Mouse (Mus musculus) megakaryocyte, adult 5-6 weeks (primary cell): ENCODE measurements around the gene Gpr157. TPM values are rescaled to one million over a fixed set of nuclear protein-coding genes. Genes with fewer than 3 reads are reported as not detected.
A peak's percentile ranks its signal among the peaks of the same experiment; 100 is the strongest.

ENCODE experiments used
- ATAC-seq: 2 replicates; pipeline ENCODE4 v1.8.0; 2016; ENCODE audit warnings: mild to moderate bottlenecking, inconsistent platforms; ENCODE audit not compliant: poor library complexity, severe bottlenecking
- total RNA-seq, 2 experiments: library from RNA; stranded (forward) in 1 of 2; stranded (reverse) in 1 of 2; fragments of 153-499, 151-499 nt in 1 of 2; fragments of 221-1000, 200-1000 nt in 1 of 2; gene quantifications; 2 replicates each; pipeline versions ENCODE4 v1.2.3 to v1.2.4; 2015 to 2017

Gene Gpr157
- total RNA-seq, 2 experiments from 2014 or later = 1.6 to 1.9 TPM

DNA sequence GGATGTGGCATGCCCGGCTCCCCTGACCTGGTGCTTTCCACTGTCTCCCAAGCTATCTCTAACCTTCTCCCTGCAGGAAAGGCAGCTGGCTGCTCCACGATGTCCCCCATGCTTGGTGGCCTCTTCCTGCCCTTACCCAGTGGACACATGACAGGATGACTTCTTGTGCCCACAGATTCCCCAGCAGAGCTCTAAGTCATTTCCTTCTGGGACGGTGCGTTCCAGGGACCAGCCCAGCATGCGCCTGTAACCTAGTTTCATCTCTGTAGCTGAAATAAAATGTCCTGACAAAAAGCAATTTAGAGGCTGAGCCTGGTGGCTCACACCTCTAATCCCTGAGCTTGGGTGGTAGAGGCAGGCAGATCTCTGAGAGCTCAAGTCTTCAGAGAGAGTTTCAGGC lies 19.5 kb downstream of the Gpr157 start:
- no peak for ATAC-seq

DNA sequence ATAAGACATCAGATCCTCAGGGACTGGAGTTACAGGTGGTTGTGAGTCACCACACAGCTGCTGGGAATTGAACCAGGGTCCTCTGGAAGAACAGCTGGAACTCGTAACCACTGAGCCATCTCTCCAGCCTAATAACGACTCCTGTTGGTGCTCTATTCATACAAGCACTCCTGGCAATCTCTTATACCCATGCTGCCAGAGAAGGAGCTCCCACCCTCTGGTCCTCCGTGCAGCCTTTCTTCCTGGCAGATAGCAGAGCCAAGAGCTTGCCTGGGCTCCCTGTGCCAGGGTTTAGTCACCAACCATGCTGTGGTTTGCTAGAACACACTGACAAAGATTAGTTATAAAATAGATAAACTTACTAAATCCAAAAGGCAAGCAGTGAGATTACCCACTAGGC lies 22.5 kb downstream of the Gpr157 start:
- ATAC-seq = no peak

GRCm38 (mm10) chr4:150110373-150110772 lies 23.2 kb downstream of the Gpr157 start:
- no peak for ATAC-seq

- ATAC-seq = peak; percentile 78
Observed at GRCm38 (mm10) chr4:150112867-150113266, 25.7 kb downstream of the Gpr157 start.

- ATAC-seq = no peak
Observed at GRCm38 (mm10) chr4:150114505-150115061, 27.4 kb downstream of the Gpr157 start.

DNA sequence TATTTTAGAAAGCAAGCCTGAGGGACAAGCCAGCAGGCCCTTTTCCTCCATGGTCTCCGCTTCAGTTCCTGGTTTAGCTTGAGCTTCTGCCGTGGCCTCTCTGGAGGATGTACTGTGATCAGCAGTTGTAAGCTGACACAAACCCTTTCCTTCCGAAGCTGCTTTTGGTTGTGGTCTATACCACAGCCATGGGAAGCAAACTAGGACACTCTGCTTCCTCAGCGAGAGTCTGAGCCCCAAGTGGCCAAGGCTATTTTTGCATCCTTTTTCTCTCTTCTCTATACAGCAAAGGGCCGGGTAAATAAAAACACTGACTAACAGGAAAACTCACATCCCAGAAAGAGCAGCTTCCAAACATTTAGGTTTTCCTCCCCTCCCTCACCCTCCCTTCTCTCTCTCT lies 30.1 kb downstream of the Gpr157 start:
- peak; percentile 53 for ATAC-seq

DNA sequence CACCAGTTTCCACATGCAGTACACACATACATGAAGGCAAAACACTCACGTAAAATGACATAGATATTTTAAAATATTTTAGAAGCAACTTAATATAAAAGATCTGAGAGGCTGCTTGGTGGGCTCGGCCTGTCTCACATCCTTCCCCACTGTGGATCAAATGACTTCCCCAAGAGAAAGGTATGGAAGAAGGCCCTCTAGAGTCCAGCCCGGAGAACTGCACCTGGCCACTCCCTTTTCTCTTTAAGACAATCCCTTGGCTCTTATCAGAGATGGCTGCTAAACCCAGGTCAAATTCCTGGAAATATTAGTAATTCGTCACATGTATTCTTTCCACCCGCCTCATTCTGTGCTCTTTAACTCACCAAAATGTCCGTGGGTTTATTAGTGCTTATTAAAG lies 31.0 kb downstream of the Gpr157 start:
- ATAC-seq = no peak

DNA sequence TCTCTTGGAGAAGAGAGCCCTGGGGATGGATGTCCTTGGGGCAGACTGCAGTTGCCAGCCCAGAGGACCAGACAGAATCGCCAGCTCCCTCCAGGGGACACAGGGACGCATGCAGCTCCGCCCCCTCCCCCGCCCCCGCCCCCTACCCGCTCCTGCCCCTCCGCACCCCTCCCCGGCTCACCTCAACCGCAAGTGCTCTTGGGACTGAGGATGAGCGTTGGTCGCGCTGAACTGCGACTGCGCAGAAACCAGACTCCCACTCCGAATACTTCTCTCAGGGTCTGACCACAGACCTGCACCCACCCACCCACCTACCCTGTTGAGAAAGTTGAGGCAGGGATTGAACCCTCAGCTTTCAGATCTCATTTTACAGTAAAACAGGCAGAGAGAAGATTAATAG lies 31.9 kb downstream of the Gpr157 start, which contains the start of gene Slc2a5:
Gene Slc2a5, plus strand, starts transcription at position 229 of the 400 bp plus-strand sequence.
- ATAC-seq = no peak

GRCm38 (mm10) chr4:150119640-150120039 lies 32.5 kb downstream of the Gpr157 start:
- ATAC-seq = no peak

DNA sequence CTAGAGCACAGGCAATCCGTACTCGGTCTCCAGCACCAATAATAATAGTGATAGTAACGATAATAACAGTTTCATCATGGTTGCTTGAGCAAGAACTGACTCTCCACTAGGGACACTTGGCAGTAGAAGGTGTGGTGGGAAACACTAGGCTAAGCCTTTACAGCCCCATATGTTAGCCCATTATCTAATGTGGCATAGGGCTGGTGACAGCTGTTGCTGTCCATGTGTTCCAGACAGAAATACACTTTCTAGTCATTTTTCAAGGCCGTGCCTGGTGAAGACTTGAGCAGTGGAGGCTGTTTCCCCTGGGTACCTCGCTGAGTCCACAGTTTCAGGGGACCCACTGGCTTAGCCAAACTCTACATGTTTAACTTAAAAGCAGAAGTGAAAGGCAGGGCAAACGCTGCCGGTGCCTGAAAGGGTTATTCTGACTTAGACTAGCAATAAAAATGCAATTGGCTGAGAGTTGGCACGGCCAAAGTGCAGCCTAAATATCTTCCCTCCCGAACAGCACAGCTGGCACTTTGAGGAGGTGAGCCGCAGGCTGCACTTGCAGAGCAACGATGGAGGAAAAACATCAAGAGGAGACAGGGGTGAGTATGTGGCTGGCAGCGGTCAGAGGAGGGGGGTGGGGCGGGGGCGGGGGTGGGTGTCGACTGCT lies 33.1 kb downstream of the Gpr157 start:
- peak; percentile 72 for ATAC-seq

GRCm38 (mm10) chr4:150121430-150121829 lies 34.3 kb downstream of the Gpr157 start:
- no peak for ATAC-seq

DNA sequence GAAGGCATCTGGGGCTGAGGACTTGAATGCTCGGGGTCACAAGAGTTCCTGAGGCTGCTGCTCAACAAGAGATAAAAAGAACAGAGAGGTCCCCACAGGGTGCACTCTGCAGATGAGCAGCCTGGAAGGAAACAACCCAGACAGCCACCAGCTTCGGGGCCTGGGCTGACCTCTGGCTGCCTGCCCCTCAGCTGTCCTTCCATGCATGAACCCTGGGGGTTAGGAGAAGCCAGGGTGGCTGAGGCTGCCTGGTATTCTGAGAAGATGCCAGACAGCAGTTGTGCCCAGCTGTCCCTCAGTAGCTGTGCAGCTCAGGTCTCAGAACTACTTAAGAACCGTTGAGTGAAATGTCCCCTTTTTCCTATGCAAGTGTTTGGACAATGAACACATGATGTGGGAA lies 35.3 kb downstream of the Gpr157 start:
- ATAC-seq = no peak

- ATAC-seq = no peak
Observed at GRCm38 (mm10) chr4:150126373-150126772, 39.2 kb downstream of the Gpr157 start.

DNA sequence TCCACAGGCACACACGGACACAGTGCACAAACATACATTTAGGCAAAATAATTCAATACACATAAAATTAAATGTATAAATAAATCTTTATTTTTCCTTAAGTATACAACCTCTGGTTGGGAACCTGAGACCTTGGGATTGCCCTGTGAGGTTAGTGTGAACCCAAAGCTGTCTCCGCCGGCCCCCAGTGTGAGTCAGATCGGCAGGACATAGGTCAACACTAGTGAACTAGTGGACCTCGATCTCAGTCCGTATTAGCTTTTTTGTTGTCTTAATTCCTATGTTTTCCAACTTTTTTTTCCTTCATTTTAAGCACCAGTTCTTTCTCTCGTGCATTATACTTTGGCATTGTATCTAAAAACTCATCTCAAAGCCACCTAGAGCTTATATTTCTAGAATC lies 40.7 kb downstream of the Gpr157 start:
- no peak for ATAC-seq

DNA sequence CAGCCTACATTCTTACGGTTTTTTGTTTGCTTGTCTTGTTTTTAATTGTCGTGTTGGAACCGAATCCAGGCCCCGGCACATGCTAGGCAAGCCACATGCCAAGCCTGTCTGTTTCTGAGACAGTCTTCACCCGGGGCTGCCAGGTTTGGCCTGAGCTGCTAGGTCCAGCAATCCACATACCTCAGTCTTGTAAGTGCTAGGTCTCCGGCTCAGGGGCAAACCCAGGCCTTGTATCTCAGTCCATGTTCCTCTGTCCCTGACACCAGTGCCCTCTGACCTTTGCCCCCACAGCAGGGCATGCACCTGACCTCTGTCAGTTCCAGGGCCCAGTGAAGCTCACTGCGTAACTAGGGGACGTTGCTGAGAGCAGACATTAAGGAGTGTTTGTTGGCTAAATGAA lies 41.4 kb downstream of the Gpr157 start:
- no peak for ATAC-seq

DNA sequence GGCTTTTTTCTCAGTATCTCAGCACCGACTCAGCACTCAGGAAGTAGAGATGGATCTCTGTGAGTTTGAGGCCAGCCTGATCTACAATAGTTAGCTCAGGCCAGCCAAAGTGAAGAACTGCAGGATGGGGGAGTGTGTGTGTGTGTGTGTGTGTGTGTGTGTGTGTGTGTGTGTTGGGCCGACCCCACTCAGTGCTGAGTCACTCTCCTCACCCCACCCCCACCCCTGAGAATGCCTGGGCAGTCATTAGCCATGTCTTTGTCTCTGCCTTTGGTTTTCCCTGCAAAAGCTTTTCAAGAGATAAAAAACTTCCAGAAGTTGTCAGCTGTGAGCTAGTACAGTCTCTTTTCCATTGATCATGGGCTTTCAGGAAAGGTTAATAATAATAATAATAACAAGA lies 43.5 kb downstream of the Gpr157 start:
- no peak for ATAC-seq

- peak; percentile 72 for ATAC-seq
Observed at GRCm38 (mm10) chr4:150132692-150133271, 45.6 kb downstream of the Gpr157 start.

DNA sequence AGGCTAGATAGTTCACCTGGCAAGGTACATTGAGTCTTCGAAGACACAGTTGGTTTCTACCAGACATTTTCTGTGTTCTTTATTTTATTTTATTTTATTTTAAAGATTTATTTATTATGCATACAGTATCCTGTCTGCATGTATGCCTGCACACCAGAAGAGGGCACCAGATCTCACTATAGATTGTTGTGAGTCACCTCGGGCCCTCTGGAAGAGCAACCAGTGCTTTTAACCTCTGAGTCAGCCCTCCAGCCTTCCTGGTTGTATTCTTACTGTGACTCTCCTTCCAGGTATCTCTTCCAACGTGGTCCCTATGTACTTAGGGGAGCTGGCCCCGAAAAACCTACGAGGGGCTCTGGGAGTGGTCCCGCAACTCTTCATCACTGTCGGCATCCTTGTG lies 48.1 kb downstream of the Gpr157 start:
- ATAC-seq = no peak

DNA sequence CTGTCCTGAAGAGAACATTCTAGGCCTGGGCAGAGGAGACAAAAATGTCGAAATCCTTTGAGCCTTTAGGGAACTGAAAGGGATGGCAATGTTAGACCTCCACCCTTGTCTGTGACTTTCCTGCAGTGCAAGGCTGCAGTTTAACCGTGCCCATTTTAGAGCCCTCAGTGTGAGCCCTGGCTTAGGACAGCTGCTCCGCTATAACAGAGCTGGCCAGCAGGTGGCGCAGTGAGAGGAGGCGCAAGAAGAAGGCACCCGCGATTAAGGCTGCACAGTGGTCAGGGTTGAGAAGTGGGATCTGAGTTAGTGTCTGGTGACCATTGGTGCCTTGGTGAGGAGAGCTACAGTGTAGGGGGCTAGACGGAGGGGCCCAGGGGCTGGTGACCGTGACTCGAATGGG lies 49.5 kb downstream of the Gpr157 start:
- ATAC-seq = peak; percentile 84

- ATAC-seq = no peak
Observed at GRCm38 (mm10) chr4:150137368-150138083, 50.4 kb downstream of the Gpr157 start.

GRCm38 (mm10) chr4:150138084-150138543 lies 50.9 kb downstream of the Gpr157 start:
- ATAC-seq = peak; percentile 50

DNA sequence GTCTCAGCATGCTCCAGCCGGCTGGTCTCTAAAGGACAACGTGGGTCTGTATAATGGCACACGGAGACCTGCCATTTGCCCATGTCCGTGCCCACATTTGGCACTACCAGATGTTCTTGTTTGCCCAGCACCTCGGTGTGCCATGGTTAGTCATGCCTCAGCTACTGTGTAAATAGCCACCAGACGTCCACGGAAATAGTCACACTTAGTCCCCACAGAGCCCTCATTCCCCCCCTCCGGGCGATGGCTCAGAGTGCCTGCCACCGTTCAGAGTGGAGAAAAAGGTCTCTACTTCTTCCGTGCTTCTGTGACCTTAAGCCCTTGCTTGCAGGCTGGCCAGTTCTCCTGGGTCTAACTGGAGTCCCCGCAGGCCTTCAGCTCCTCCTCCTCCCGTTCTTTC lies 51.9 kb downstream of the Gpr157 start:
- no peak for ATAC-seq
